Mouse (Mus musculus) hindbrain, postnatal 0 days (tissue): ENCODE measurements at regions not wholly inside any gene's neighbourhood (a gene's known extent, or its start where the extent isn't known, plus 50 kb on each side); places are given as distances from the start of the nearest gene placed in this dataset.
A peak's percentile ranks its signal among the peaks of the same experiment; 100 is the strongest.

Experiments
- ATAC-seq: fragments of 200-750 bp; cut with Nextera tagmentation; 2 replicates; pipeline ENCODE4 v1.8.0; 2017; ENCODE audit warnings: mild to moderate bottlenecking, moderate TSS enrichment, moderate library complexity
- DNase-seq: peaks from one replicate; pipeline ENCODE4 v3.0.0-alpha.2; 2015; ENCODE audit warnings: low spot score
- H3K27ac ChIP-seq: fragments of 300-500 bp; sonication (generic); 2 replicates; pipeline ENCODE4 v1.5.1; 2014; ENCODE audit warnings: mild to moderate bottlenecking
- H3K27me3 ChIP-seq: fragments of 300-500 bp; sonication (generic); 2 replicates; pipeline ENCODE4 v1.6.1; 2014; ENCODE audit warnings: low read length, mixed read lengths; ENCODE audit not compliant: insufficient read depth
- H3K36me3 ChIP-seq: fragments of 300-500 bp; sonication (generic); 2 replicates; pipeline ENCODE4 v1.6.1; 2014; ENCODE audit warnings: low read length, mixed read lengths; ENCODE audit not compliant: insufficient read depth
- H3K4me1 ChIP-seq: fragments of 300-500 bp; sonication (generic); 2 replicates; pipeline ENCODE4 v1.6.1; 2014; ENCODE audit warnings: antibody characterized with exemption, low read length, mixed read lengths; ENCODE audit not compliant: insufficient read depth
- H3K4me2 ChIP-seq: fragments of 300-500 bp; sonication (generic); 2 replicates; pipeline ENCODE4 v1.6.1; 2014; ENCODE audit warnings: low read depth, mild to moderate bottlenecking, low read length, moderate library complexity, mixed read lengths
- H3K4me3 ChIP-seq: fragments of 300-500 bp; sonication (generic); 2 replicates; pipeline ENCODE4 v1.5.1; 2014; ENCODE audit warnings: low read length
- H3K9ac ChIP-seq: fragments of 300-500 bp; sonication (generic); replicated peaks from 2 replicates; pipeline ENCODE4 v1.6.1; 2014; ENCODE audit warnings: mild to moderate bottlenecking, low read length, moderate library complexity, mixed read lengths
- H3K9me3 ChIP-seq: fragments of 300-500 bp; sonication (generic); 2 replicates; pipeline ENCODE4 v1.6.1; 2016; ENCODE audit warnings: low read length, mixed read lengths
- CTCF ChIP-seq: IDR thresholded peaks from 2 replicates; pipeline ENCODE4 v1.5.1; 2016; ENCODE audit warnings: antibody characterized with exemption, control low read depth, low read depth
- WGBS: fragments of 180-500 bp; shearing (Covaris S2); extraction: QIAGEN DNeasy Blood & Tissue Kit; methylation state at CpG from one replicate; pipeline ENCODE4 v1.1.7; 2014; 5-methylcytosine and 5-hydroxymethylcytosine counted together

- TF ChIP-seq CTCF, result no peak
- H3K9ac ChIP-seq, result no peak overlapping the region
- ATAC-seq (no peak), DNase-seq (no peak)
- no peak overlapping the region for H3K4me2 ChIP-seq
- H3K4me1 ChIP-seq, result peaks cover 3% of the 10 kb centered on the region; the same call in 1 of the 2 replicates
- no peaks in the 10 kb centered on the region for H3K9me3 ChIP-seq
- 83% methylated on average over 9 of the region's 9 CpGs for WGBS
- H3K36me3 ChIP-seq, result no peaks in the 10 kb centered on the region
- no peaks in the 10 kb centered on the region for H3K27me3 ChIP-seq
- H3K27ac ChIP-seq, result no peak overlapping the region
- no peak overlapping the region for H3K4me3 ChIP-seq
These were observed 138.7 kb upstream of the Pmfbp1 start for GRCm38 (mm10) chr8:109355168-109355567.

- no peaks in the 10 kb centered on the region for H3K36me3 ChIP-seq
- H3K9me3 ChIP-seq, result no peaks in the 10 kb centered on the region
- peak overlapping the region; percentile 57 for H3K4me2 ChIP-seq
- DNase-seq, result peak; percentile 58
- WGBS, result 11% methylated on average over 16 of the region's 16 CpGs
- no peaks in the 10 kb centered on the region for H3K27me3 ChIP-seq
- TF ChIP-seq CTCF, result no peak
- H3K9ac ChIP-seq, result peak overlapping the region; percentile 43; the same call in 1 of the 2 replicates
- H3K4me3 ChIP-seq, result peak overlapping the region; percentile 1; the same call in 1 of the 2 replicates
- peak overlapping the region; percentile 82 for H3K27ac ChIP-seq
- H3K4me1 ChIP-seq, result peaks cover 6% of the 10 kb centered on the region
- peak; percentile 63; the same call in 1 of the 2 replicates for ATAC-seq
These were observed 134.3 kb upstream of the Pmfbp1 start for GRCm38 (mm10) chr8:109359396-109360051.

- Histone ChIP-seq H3K4me2 (peak overlapping the region; percentile 57), H3K9me3 (no peaks in the 10 kb centered on the region), H3K36me3 (no peaks in the 10 kb centered on the region), H3K27me3 (no peaks in the 10 kb centered on the region), H3K4me1 (peaks cover 6% of the 10 kb centered on the region), H3K27ac (peak overlapping the region; percentile 82), H3K4me3 (peak overlapping the region; percentile 22), H3K9ac (peak overlapping the region; percentile 39; the same call in 1 of the 2 replicates)
- DNase-seq, result peak; percentile 45
- WGBS, result 10% methylated on average over 14 of the region's 14 CpGs
- no peak for TF ChIP-seq CTCF
- peak; percentile 43; the same call in 1 of the 2 replicates for ATAC-seq
These were observed 133.6 kb upstream of the Pmfbp1 start for GRCm38 (mm10) chr8:109360081-109360715.

- Histone ChIP-seq H3K9ac (peak overlapping the region; percentile 39), H3K4me1 (peaks cover 6% of the 10 kb centered on the region), H3K4me2 (peak overlapping the region; percentile 57), H3K27ac (peak overlapping the region; percentile 82), H3K36me3 (no peaks in the 10 kb centered on the region), H3K9me3 (no peaks in the 10 kb centered on the region), H3K4me3 (peak overlapping the region; percentile 22), H3K27me3 (no peaks in the 10 kb centered on the region)
- 4% methylated on average over 16 of the region's 16 CpGs for WGBS
- TF ChIP-seq CTCF, result no peak
- peak; percentile 64 for DNase-seq
- ATAC-seq, result peak; percentile 43
These were observed 132.9 kb upstream of the Pmfbp1 start for GRCm38 (mm10) chr8:109360904-109361303.

- Histone ChIP-seq H3K9me3 (no peaks in the 10 kb centered on the region), H3K9ac (no peak overlapping the region), H3K27ac (peak overlapping the region; percentile 82; the same call in 1 of the 2 replicates), H3K4me1 (peaks cover 6% of the 10 kb centered on the region), H3K27me3 (no peaks in the 10 kb centered on the region), H3K36me3 (no peaks in the 10 kb centered on the region), H3K4me3 (no peak overlapping the region), H3K4me2 (no peak overlapping the region)
- DNase-seq (no peak), ATAC-seq (no peak)
- WGBS, result 78% methylated on average over 7 of the region's 7 CpGs
- TF ChIP-seq CTCF, result no peak
These were observed 132.1 kb upstream of the Pmfbp1 start for GRCm38 (mm10) chr8:109361575-109362361.

GRCm38 (mm10) chr8:109363185-109363845 lies 130.5 kb upstream of the Pmfbp1 start:
- 91% methylated on average over 15 of the region's 15 CpGs for whole genome bisulfite sequencing
- H3K36me3 ChIP-seq, result no peaks in the 10 kb centered on the region
- ATAC-seq (no peak), DNase-seq (no peak)
- TF ChIP-seq CTCF, result no peak
- no peak overlapping the region for H3K9ac ChIP-seq
- no peak overlapping the region for H3K4me2 ChIP-seq
- no peaks in the 10 kb centered on the region for H3K9me3 ChIP-seq
- H3K27me3 ChIP-seq, result no peaks in the 10 kb centered on the region
- no peak overlapping the region for H3K4me3 ChIP-seq
- H3K27ac ChIP-seq, result no peak overlapping the region
- peaks cover 6% of the 10 kb centered on the region for H3K4me1 ChIP-seq
